Mouse (Mus musculus) C2C12 (cell line): ENCODE measurements around the gene Gmfg. TPM values are rescaled to one million over a fixed set of nuclear protein-coding genes. Genes with fewer than 3 reads are reported as not detected.

ENCODE experiments used
- H3K27me3 ChIP-seq: one replicate; pipeline ENCODE4 v1.6.1; 2011; ENCODE audit not compliant: control insufficient read depth, insufficient read depth, insufficient read length
- H3K36me3 ChIP-seq: one replicate; pipeline ENCODE4 v1.6.1; 2011; ENCODE audit not compliant: control insufficient read depth, insufficient read depth
- H3K4me3 ChIP-seq: one replicate; pipeline ENCODE4 v1.5.1; 2011; ENCODE audit warnings: mild to moderate bottlenecking, control low read depth; ENCODE audit not compliant: poor library complexity, insufficient read depth, severe bottlenecking
- H3K79me2 ChIP-seq: one replicate; pipeline ENCODE4 v1.6.1; 2011; ENCODE audit not compliant: control insufficient read depth, insufficient read depth
- H3K79me3 ChIP-seq: one replicate; pipeline ENCODE4 v1.6.1; 2011; ENCODE audit warnings: low read depth, control low read depth
- H3ac ChIP-seq: one replicate; pipeline ENCODE3; 2011; ENCODE audit warnings: low read depth; ENCODE audit not compliant: control insufficient read depth, insufficient read length
- CEBPB ChIP-seq: IDR thresholded peaks from one replicate; pipeline ENCODE4 v1.6.1; 2011; ENCODE audit warnings: low read depth, mild to moderate bottlenecking, control low read depth, moderate library complexity
- CTCF ChIP-seq: IDR thresholded peaks from one replicate; pipeline ENCODE4 v1.5.1; 2011; ENCODE audit not compliant: control insufficient read depth, insufficient read depth, insufficient read length
- FOSL1 ChIP-seq: IDR thresholded peaks from one replicate; pipeline ENCODE4 v1.8.0; 2011; ENCODE audit warnings: mild to moderate bottlenecking, low read length; ENCODE audit not compliant: poor library complexity, insufficient read depth, severe bottlenecking
- MAX ChIP-seq: IDR thresholded peaks from one replicate; pipeline ENCODE4 v1.6.1; 2011; ENCODE audit warnings: mild to moderate bottlenecking, control low read depth
- MYOD1 ChIP-seq: IDR thresholded peaks from one replicate; pipeline ENCODE4 v1.6.1; 2011; ENCODE audit warnings: low read depth; ENCODE audit not compliant: control insufficient read depth, insufficient read length
- MYOG ChIP-seq: IDR thresholded peaks from one replicate; pipeline ENCODE4 v1.6.1; 2011; ENCODE audit not compliant: control insufficient read depth, insufficient read length; ENCODE audit errors: extremely low read depth
- USF1 ChIP-seq: IDR thresholded peaks from one replicate; pipeline ENCODE4 v1.6.1; 2011; ENCODE audit warnings: low read depth, mild to moderate bottlenecking, control low read depth, moderate library complexity
- polyA plus RNA-seq: library from polyadenylated mRNA; unstranded; fragments of >200 nt; fragmentation: generic; extraction: Trizol; gene quantifications from one replicate; pipeline ENCODE4 v1.2.1, GENCODE M21; 2012; ENCODE audit warnings: missing spikeins

Gmfg gene
- polyA plus RNA-seq, 1 experiment, result not detected

- H3K27me3 ChIP-seq, result peaks cover 41% of the 10 kb centered on the region
- no peak overlapping the region for H3K4me3 ChIP-seq
- no peaks in the 10 kb centered on the region for H3K79me2 ChIP-seq
- no peak overlapping the region for H3ac ChIP-seq
- TF ChIP-seq USF1, result no peak
- no peak for TF ChIP-seq MAX
- no peak for TF ChIP-seq MYOG
- TF ChIP-seq FOSL1, result no peak
- no peaks in the 10 kb centered on the region for H3K79me3 ChIP-seq
- no peaks in the 10 kb centered on the region for H3K36me3 ChIP-seq
These were observed 15.2 kb downstream of the Gmfg start for GRCm38 (mm10) chr7:28452361-28453005.

- Histone ChIP-seq H3K27me3 (peaks cover 22% of the 10 kb centered on the region), H3ac (no peak overlapping the region), H3K79me2 (no peaks in the 10 kb centered on the region), H3K4me3 (no peak overlapping the region), H3K79me3 (no peaks in the 10 kb centered on the region), H3K36me3 (no peaks in the 10 kb centered on the region)
- no peak for TF ChIP-seq USF1
- no peak for TF ChIP-seq CTCF
- TF ChIP-seq CEBPB, result no peak
- TF ChIP-seq MYOD1, result no peak
- TF ChIP-seq MAX, result no peak
- no peak for TF ChIP-seq FOSL1
- no peak for TF ChIP-seq MYOG
These were observed 23.1 kb downstream of the Gmfg start for GRCm38 (mm10) chr7:28460361-28460760.

GRCm38 (mm10) chr7:28462769-28463168 lies 25.5 kb downstream of the Gmfg start:
- peaks cover 30% of the 10 kb centered on the region for H3K27me3 ChIP-seq
- TF ChIP-seq CTCF (no peak), MAX (no peak), MYOG (no peak), USF1 (no peak), FOSL1 (no peak), MYOD1 (no peak), CEBPB (no peak)
- no peaks in the 10 kb centered on the region for H3K36me3 ChIP-seq
- no peaks in the 10 kb centered on the region for H3K79me2 ChIP-seq
- no peaks in the 10 kb centered on the region for H3K79me3 ChIP-seq
- H3K4me3 ChIP-seq, result no peak overlapping the region
- no peak overlapping the region for H3ac ChIP-seq

GRCm38 (mm10) chr7:28464416-28465212 lies 27.4 kb downstream of the Gmfg start:
- no peaks in the 10 kb centered on the region for H3K79me2 ChIP-seq
- H3K36me3 ChIP-seq, result no peaks in the 10 kb centered on the region
- no peaks in the 10 kb centered on the region for H3K79me3 ChIP-seq
- no peak overlapping the region for H3K4me3 ChIP-seq
- H3K27me3 ChIP-seq, result peaks cover 31% of the 10 kb centered on the region
- TF ChIP-seq MAX (no peak), USF1 (no peak)
- H3ac ChIP-seq, result no peak overlapping the region

GRCm38 (mm10) chr7:28466721-28467212 lies 29.5 kb downstream of the Gmfg start:
- Histone ChIP-seq H3K4me3 (no peak overlapping the region), H3K79me3 (no peaks in the 10 kb centered on the region), H3ac (no peak overlapping the region), H3K27me3 (peaks cover 40% of the 10 kb centered on the region), H3K79me2 (no peaks in the 10 kb centered on the region), H3K36me3 (no peaks in the 10 kb centered on the region)
- TF ChIP-seq MYOD1 (no peak), MAX (no peak), MYOG (no peak), USF1 (no peak), CEBPB (no peak)

- Histone ChIP-seq H3ac (no peak overlapping the region), H3K79me3 (no peaks in the 10 kb centered on the region), H3K79me2 (no peaks in the 10 kb centered on the region), H3K4me3 (no peak overlapping the region), H3K27me3 (peaks cover 38% of the 10 kb centered on the region), H3K36me3 (no peaks in the 10 kb centered on the region)
- TF ChIP-seq USF1, result no peak
- TF ChIP-seq MAX, result no peak
- TF ChIP-seq MYOD1, result no peak
- no peak for TF ChIP-seq MYOG
These were observed 30.0 kb downstream of the Gmfg start for GRCm38 (mm10) chr7:28467213-28467751.
